Mouse (Mus musculus): Measurements from ENCODE around the gene Pex11g. TPM values are rescaled to one million over a fixed set of nuclear protein-coding genes. Genes with fewer than 3 reads are reported as not detected.

Pex11g gene
- total and polyA plus RNA-seq, 3 experiments = 0.35 to 1.4 TPM; not detected in 1

DNA sequence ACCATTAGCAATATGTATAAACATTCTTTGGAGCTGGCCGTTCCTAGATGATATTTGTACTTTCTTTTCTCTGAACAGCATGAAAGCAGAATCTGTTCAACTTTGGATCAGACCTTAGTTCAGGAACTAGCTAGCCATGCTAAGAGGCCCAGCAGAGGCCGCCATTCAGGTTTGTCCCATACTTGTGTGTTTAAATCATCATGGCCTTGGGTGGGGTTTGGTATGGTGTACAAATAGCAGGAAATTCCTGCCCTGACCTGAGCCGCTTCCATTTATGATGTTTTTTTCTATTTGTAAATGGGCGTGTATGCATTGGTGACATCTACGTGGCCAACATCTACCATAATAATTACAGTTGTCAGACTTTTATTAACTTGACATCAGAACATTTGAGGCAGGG, 42.3 kb downstream of the Pex11g start (continued):
- no peak for TF ChIP-seq USF1 (IDR thresholded peaks at IDR 0.05; ENCODE audit: low read depth, low read length)
- TF ChIP-seq RAD21 (IDR thresholded peaks at IDR 0.05; ENCODE audit: low read depth, low read length) = no peak

DNA sequence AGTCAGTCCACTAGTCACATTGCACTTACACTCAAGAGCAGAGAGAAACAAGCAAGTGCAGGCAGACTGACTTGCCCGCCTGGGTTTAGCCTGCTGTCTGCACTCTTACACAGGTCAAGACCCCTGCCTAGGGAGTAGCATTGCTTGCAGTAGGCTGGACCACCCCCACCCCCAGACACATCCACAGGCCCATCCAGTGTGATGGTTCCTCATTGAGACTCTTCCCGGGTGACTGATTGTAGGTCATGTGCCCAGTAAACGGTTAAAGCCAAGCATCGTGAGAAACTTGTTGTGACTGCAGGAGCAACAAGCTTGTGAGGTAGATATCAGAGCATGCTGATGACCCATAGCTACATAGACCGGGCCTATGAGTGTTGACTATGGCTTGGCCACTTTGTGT, 46.0 kb downstream of the Pex11g start:
- Histone ChIP-seq H3K27ac (ENCODE audit: control insufficient read depth, low read depth, low read length) (no peak overlapping the region), H3K4me1 (ENCODE audit: control insufficient read depth in 1 of 2, insufficient read depth in 2 of 2, low read length in 2 of 2) (no peaks in the 10 kb centered on the region), H3K9me3 (replicated peaks; ENCODE audit: insufficient read depth, low read length) (no peaks in the 10 kb centered on the region), H3K9ac (ENCODE audit: control insufficient read depth, low read depth, low read length, poor library complexity, severe bottlenecking) (no peak overlapping the region), H3K79me2 (ENCODE audit: control insufficient read depth, insufficient read depth, low read length, poor library complexity) (no peaks in the 10 kb centered on the region), H3K36me3 (ENCODE audit: control insufficient read depth in 1 of 2, insufficient read depth in 2 of 2, low read length in 2 of 2) (no peaks in the 10 kb centered on the region), H3K27me3 (ENCODE audit: control insufficient read depth in 1 of 2, insufficient read depth in 2 of 2, low read length in 2 of 2) (no peaks in the 10 kb centered on the region), H3K4me3 (ENCODE audit: control insufficient read depth in 1 of 2, insufficient read depth in 1 of 2, low read depth in 2 of 2, low read length in 2 of 2) (no peak overlapping the region)
- no peak for DNase-seq (ENCODE audit: low read depth, low spot score)
- no peak for TF ChIP-seq TAL1 (IDR thresholded peaks at IDR 0.05; ENCODE audit: low read length)
- no peak for TF ChIP-seq RCOR1 (IDR thresholded peaks at IDR 0.05; ENCODE audit: low read depth, low read length)
- TF ChIP-seq ZMIZ1 (IDR thresholded peaks at IDR 0.05; ENCODE audit: low read depth, low read length) = no peak
- no peak for TF ChIP-seq HCFC1 (IDR thresholded peaks at IDR 0.05; ENCODE audit: low read depth, low read length)
- no peak for TF ChIP-seq POLR2AphosphoS2 (IDR thresholded peaks at IDR 0.05; ENCODE audit: low read length)
- no peak for TF ChIP-seq TCF12 (IDR thresholded peaks at IDR 0.05; ENCODE audit: low read depth, low read length)
- no peak for TF ChIP-seq ZC3H11A (IDR thresholded peaks at IDR 0.05; ENCODE audit: low read depth, low read length)
- TF ChIP-seq SIN3A (IDR thresholded peaks at IDR 0.05; ENCODE audit: low read length) = no peak
- TF ChIP-seq ZNF384 (IDR thresholded peaks at IDR 0.05; ENCODE audit: low read depth, low read length) = no peak
- TF ChIP-seq USF2 (IDR thresholded peaks at IDR 0.05; ENCODE audit: borderline replicate concordance in 1 of 2, insufficient read depth in 1 of 2, low read depth in 1 of 2, low read length in 2 of 2) = no peak
- TF ChIP-seq MAX (IDR thresholded peaks at IDR 0.05; ENCODE audit: low read length) = no peak
- TF ChIP-seq ETS1 (IDR thresholded peaks at IDR 0.05; ENCODE audit: low read depth, low read length) = no peak
- TF ChIP-seq EP300 (IDR thresholded peaks at IDR 0.05; ENCODE audit: low read depth in 1 of 2, low read length in 2 of 2) = no peak

DNA sequence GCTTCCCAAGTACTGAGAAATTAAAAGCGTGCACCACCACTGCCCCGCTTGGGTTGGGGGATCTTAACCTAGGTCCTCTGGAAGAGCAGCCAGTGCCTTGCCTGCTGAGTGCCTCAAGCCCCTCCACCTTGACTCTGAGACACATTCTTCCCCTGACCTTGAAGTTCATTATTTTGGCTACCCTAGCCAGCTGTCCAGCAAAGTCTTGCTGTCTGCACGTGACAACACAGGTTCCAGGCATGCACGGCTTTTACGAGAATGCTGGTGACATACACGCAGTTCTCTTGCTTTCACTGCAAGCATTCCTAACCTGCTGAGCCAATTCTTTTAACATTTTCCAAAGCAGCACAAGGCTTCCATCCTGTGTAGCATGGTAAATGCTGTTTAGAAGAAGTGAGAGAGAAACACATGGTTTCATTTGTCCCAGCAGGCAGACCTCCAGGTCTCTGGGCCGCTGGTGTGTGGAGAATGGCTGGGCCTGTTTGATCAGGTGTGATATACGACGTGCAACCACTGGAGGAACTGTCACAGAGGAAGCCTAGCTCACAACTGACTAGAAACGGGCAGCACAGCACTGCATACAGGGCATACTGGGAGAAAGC, 47.3 kb downstream of the Pex11g start:
- Histone ChIP-seq H3K9ac (ENCODE audit: control insufficient read depth, low read depth, low read length, poor library complexity, severe bottlenecking) (no peak overlapping the region), H3K79me2 (ENCODE audit: control insufficient read depth, insufficient read depth, low read length, poor library complexity) (no peaks in the 10 kb centered on the region), H3K9me3 (replicated peaks; ENCODE audit: insufficient read depth, low read length) (no peaks in the 10 kb centered on the region), H3K27me3 (ENCODE audit: control insufficient read depth in 1 of 2, insufficient read depth in 2 of 2, low read length in 2 of 2) (no peaks in the 10 kb centered on the region), H3K27ac (ENCODE audit: control insufficient read depth, low read depth, low read length) (no peak overlapping the region), H3K4me1 (ENCODE audit: control insufficient read depth in 1 of 2, insufficient read depth in 2 of 2, low read length in 2 of 2) (0 out of 4 replicates have a peak, but pooled peaks cover 0 to 3% of the 10 kb centered on the region in 2 experiments), H3K36me3 (ENCODE audit: control insufficient read depth in 1 of 2, insufficient read depth in 2 of 2, low read length in 2 of 2) (peaks cover 0 to 4% of the 10 kb centered on the region in 2 experiments; a peak in 2 of 4 replicates), H3K4me3 (ENCODE audit: control insufficient read depth in 1 of 2, insufficient read depth in 1 of 2, low read depth in 2 of 2, low read length in 2 of 2) (no peak overlapping the region)
- TF ChIP-seq UBTF (IDR thresholded peaks at IDR 0.05; ENCODE audit: borderline replicate concordance, insufficient read depth, low read depth, low read length) = no peak
- TF ChIP-seq GABPA (IDR thresholded peaks at IDR 0.05; ENCODE audit: low read depth, low read length) = no peak
- no peak for TF ChIP-seq MXI1 (IDR thresholded peaks at IDR 0.05; ENCODE audit: low read depth, low read length)
- no peak for TF ChIP-seq POLR2AphosphoS5 (IDR thresholded peaks at IDR 0.05; ENCODE audit: borderline replicate concordance, low read depth, low read length)
- TF ChIP-seq SMC3 (IDR thresholded peaks at IDR 0.05; ENCODE audit: low read depth, low read length) = no peak
- no peak for TF ChIP-seq POLR2A (IDR thresholded peaks at IDR 0.05; ENCODE audit: control insufficient read depth in 1 of 2, insufficient read depth in 1 of 2, low read depth in 1 of 2, low read length in 2 of 2, poor library complexity in 1 of 2)
- no peak for TF ChIP-seq MEF2A (IDR thresholded peaks at IDR 0.05; ENCODE audit: extremely low read depth, insufficient replicate concordance, low read depth, low read length, poor library complexity, severe bottlenecking)
- no peak for TF ChIP-seq KAT2A (conservative IDR thresholded peaks at IDR 0.05; ENCODE audit: low read depth, low read length)
- TF ChIP-seq POLR2AphosphoS2 (IDR thresholded peaks at IDR 0.05; ENCODE audit: low read length) = no peak
- no peak for TF ChIP-seq MAZ (IDR thresholded peaks at IDR 0.05; ENCODE audit: low read depth, low read length)
- no peak for TF ChIP-seq GATA1 (IDR thresholded peaks at IDR 0.05; ENCODE audit: low read depth, low read length)
- no peak for TF ChIP-seq TAL1 (IDR thresholded peaks at IDR 0.05; ENCODE audit: low read length)
- no peak for TF ChIP-seq MAFK (IDR thresholded peaks at IDR 0.05; ENCODE audit: borderline replicate concordance, low read depth, low read length)
- no peak for TF ChIP-seq CTCF (IDR thresholded peaks at IDR 0.05 in 2 of 3, conservative IDR thresholded peaks at IDR 0.05 in 1 of 3; ENCODE audit: control insufficient read depth in 1 of 3, insufficient read depth in 1 of 3, low read depth in 2 of 3, low read length in 3 of 3, poor library complexity in 1 of 3, severe bottlenecking in 1 of 3)
- DNase-seq (ENCODE audit: low read depth, low spot score) = no peak

All from MEL (cell line).